Mouse (Mus musculus) heart, adult 2 months (tissue): ENCODE results near the gene Jdp2. TPM values are rescaled to one million over a fixed set of nuclear protein-coding genes. Genes with fewer than 3 reads are reported as not detected.

ENCODE experiments used
- DNase-seq, 2 experiments: peaks; one replicate each; pipeline ENCODE4 v3.0.0; 2021
- H3K27ac ChIP-seq: fragments of 200-600 bp; 2 replicates; pipeline ENCODE4 v1.8.1; 2022
- H3K27me3 ChIP-seq: fragments of 200-500 bp; 2 replicates; pipeline ENCODE4 v1.6.1; 2012; ENCODE audit warnings: mild to moderate bottlenecking, low read length, inconsistent platforms, mixed read lengths; ENCODE audit not compliant: control insufficient read depth, insufficient read depth
- H3K36me3 ChIP-seq: fragments of 200-500 bp; 2 replicates; pipeline ENCODE4 v1.6.1; 2012; ENCODE audit warnings: low read length, inconsistent platforms; ENCODE audit not compliant: control insufficient read depth, insufficient read depth
- H3K4me1 ChIP-seq: fragments of 200-500 bp; 2 replicates; pipeline ENCODE4 v1.6.1; 2011; ENCODE audit warnings: low read length; ENCODE audit not compliant: control insufficient read depth, insufficient read depth
- H3K4me3 ChIP-seq: fragments of 200-600 bp; 2 replicates; pipeline ENCODE4 v1.8.1; 2022
- H3K79me2 ChIP-seq: fragments of 200-500 bp; replicated peaks from 2 replicates; pipeline ENCODE4 v1.6.1; 2012; ENCODE audit warnings: mild to moderate bottlenecking, inconsistent platforms, low read length, moderate library complexity, mixed read lengths; ENCODE audit not compliant: control insufficient read depth, insufficient read depth
- H3K9ac ChIP-seq: fragments of 200-500 bp; 2 replicates; pipeline ENCODE4 v1.6.1; 2012; ENCODE audit warnings: low read depth, mild to moderate bottlenecking, control low read depth, inconsistent platforms, low read length, mixed read lengths
- CTCF ChIP-seq: fragments of 200-600 bp; IDR thresholded peaks from 2 replicates; pipeline ENCODE4 v1.8.1; 2022; ENCODE audit warnings: antibody characterized with exemption, mild to moderate bottlenecking, moderate library complexity
- EP300 ChIP-seq: fragments of 200-500 bp; IDR thresholded peaks from 2 replicates; pipeline ENCODE4 v1.6.1; 2011; ENCODE audit warnings: low read depth, low read length, control low read depth; ENCODE audit not compliant: insufficient read depth
- POLR2A ChIP-seq: fragments of 200-500 bp; IDR thresholded peaks from 2 replicates; pipeline ENCODE4 v1.6.1; 2011; ENCODE audit warnings: mild to moderate bottlenecking, low read depth, low read length, control low read depth; ENCODE audit not compliant: insufficient read depth
- WGBS: fragments of 180-500 bp; shearing (Covaris S2); methylation state at CpG from one replicate; pipeline ENCODE4 v1.1.7; 2018; 5-methylcytosine and 5-hydroxymethylcytosine counted together
- intact Hi-C: fragments of 180-260 bp; cut with DNase I; formaldehyde crosslinking; loops from one replicate; pipeline ENCODE4 v1.15.1; 2025
- polyA plus RNA-seq: library from polyadenylated mRNA; depleted of rRNA; stranded (reverse); fragments of >200 nt; gene quantifications from 2 replicates; pipeline ENCODE4 v1.2.3, GENCODE M21; 2012
- total RNA-seq, 2 experiments: library from RNA; stranded (reverse); gene quantifications; 2 replicates each; pipeline ENCODE4 v1.2.3; 2021

Gene Jdp2
- total and polyA plus RNA-seq, 3 experiments, result 4.3 to 15.9 (median 7.5) TPM

- DNase-seq, result peak; percentile 21 to 28
Observed at GRCm38 (mm10) chr12:85569393-85570157, 29.3 kb upstream of the Jdp2 start.

GRCm38 (mm10) chr12:85570158-85570540 is 28.7 kb upstream of the Jdp2 start:
- no peak for TF ChIP-seq CTCF
- TF ChIP-seq EP300, result no peak
- TF ChIP-seq POLR2A, result no peak
- no peak overlapping the region for H3K9ac ChIP-seq
- H3K4me1 ChIP-seq, result peaks cover 11% of the 10 kb centered on the region
- H3K27me3 ChIP-seq, result no peaks in the 10 kb centered on the region
- intact Hi-C loops, result no loop called here
- no peak overlapping the region for H3K4me3 ChIP-seq
- WGBS, result 67% methylated on average over 1 of the region's 1 CpGs
- no peaks in the 10 kb centered on the region for H3K79me2 ChIP-seq
- H3K27ac ChIP-seq, result no peak overlapping the region
- no peak for DNase-seq
- no peaks in the 10 kb centered on the region for H3K36me3 ChIP-seq

More at GRCm38 (mm10) chr12:85569393-85570157, 29.3 kb upstream of the Jdp2 start:
- Histone ChIP-seq H3K4me3 (no peak overlapping the region), H3K79me2 (no peaks in the 10 kb centered on the region), H3K27me3 (no peaks in the 10 kb centered on the region), H3K36me3 (no peaks in the 10 kb centered on the region), H3K27ac (no peak overlapping the region), H3K4me1 (peaks cover 8% of the 10 kb centered on the region), H3K9ac (no peak overlapping the region)
- TF ChIP-seq CTCF (no peak), EP300 (no peak), POLR2A (no peak)
- 36% methylated on average over 12 of the region's 12 CpGs for WGBS
- intact Hi-C loops, result no loop called here

- Histone ChIP-seq H3K36me3 (no peaks in the 10 kb centered on the region), H3K27ac (no peak overlapping the region; the same call in 1 of the 2 replicates), H3K27me3 (no peaks in the 10 kb centered on the region), H3K9ac (no peak overlapping the region), H3K4me3 (no peak overlapping the region), H3K79me2 (no peaks in the 10 kb centered on the region), H3K4me1 (peaks cover 15% of the 10 kb centered on the region)
- DNase-seq, result peak; percentile 48 to 54
- WGBS, result 46% methylated on average over 11 of the region's 11 CpGs
- intact Hi-C loops, result no loop called here
- TF ChIP-seq EP300 (no peak), CTCF (no peak), POLR2A (no peak)
Observed at GRCm38 (mm10) chr12:85571312-85571711, 27.5 kb upstream of the Jdp2 start.

GRCm38 (mm10) chr12:85572047-85572475 is 26.8 kb upstream of the Jdp2 start:
- H3K27ac ChIP-seq, result peak overlapping the region; percentile 53
- H3K27me3 ChIP-seq, result no peaks in the 10 kb centered on the region
- peak; percentile 77 to 86 for DNase-seq
- intact Hi-C loops, result loop anchor here (2.0 kb wide), 1 partner anchor 27 kb away; the partner anchor contains the start of gene Jdp2
- H3K4me3 ChIP-seq, result no peak overlapping the region
- 24% methylated on average over 10 of the region's 10 CpGs for WGBS
- H3K79me2 ChIP-seq, result no peaks in the 10 kb centered on the region
- no peaks in the 10 kb centered on the region for H3K36me3 ChIP-seq
- TF ChIP-seq EP300, result no peak
- 0 out of 2 replicates have a peak, but pooled peaks have one; percentile 21 for TF ChIP-seq POLR2A
- peaks cover 15% of the 10 kb centered on the region for H3K4me1 ChIP-seq
- no peak overlapping the region for H3K9ac ChIP-seq

GRCm38 (mm10) chr12:85574806-85575495 is 23.9 kb upstream of the Jdp2 start:
- 46% methylated on average over 6 of the region's 6 CpGs for WGBS
- Histone ChIP-seq H3K4me1 (peaks cover 9% of the 10 kb centered on the region), H3K27me3 (no peaks in the 10 kb centered on the region), H3K79me2 (no peaks in the 10 kb centered on the region), H3K36me3 (no peaks in the 10 kb centered on the region), H3K9ac (no peak overlapping the region), H3K4me3 (no peak overlapping the region), H3K27ac (no peak overlapping the region)
- TF ChIP-seq CTCF (no peak), EP300 (no peak), POLR2A (no peak)
- DNase-seq, result no peak
- intact Hi-C loops, result no loop called here

GRCm38 (mm10) chr12:85575496-85575840 is 23.4 kb upstream of the Jdp2 start:
- no peaks in the 10 kb centered on the region for H3K36me3 ChIP-seq
- no peaks in the 10 kb centered on the region for H3K79me2 ChIP-seq
- H3K27ac ChIP-seq, result no peak overlapping the region
- no peak overlapping the region for H3K4me3 ChIP-seq
- TF ChIP-seq POLR2A (no peak), CTCF (no peak), EP300 (no peak)
- no peaks in the 10 kb centered on the region for H3K27me3 ChIP-seq
- peaks cover 9% of the 10 kb centered on the region for H3K4me1 ChIP-seq
- no peak overlapping the region for H3K9ac ChIP-seq
- intact Hi-C loops, result no loop called here
- 21% methylated on average over 4 of the region's 4 CpGs for WGBS
- no peak for DNase-seq
